Mouse (Mus musculus): ENCODE data around the gene Tiam1. TPM values are rescaled to one million over a fixed set of nuclear protein-coding genes. Genes with fewer than 3 reads are reported as not detected.

Gene Tiam1
- polyA plus RNA-seq (2015; fragmentation: Illumina TruSeq; extraction: RNeasy Lipid Tissue Mini Kit (QIAGEN cat#74804); ENCODE audit: low read depth, low replicate concordance): 37.6 TPM

GRCm38 (mm10) chr16:90143760-90144516 is at the start of gene Tiam1:
Gene Tiam1 (minus strand): TSS chr16:90143769.

Other genes starting within 250 kb of the Tiam1 start
- 784 TPM for gene Sod1, start 77.0 kb upstream of the Tiam1 start, polyA plus RNA-seq (2015; fragmentation: Illumina TruSeq; extraction: RNeasy Lipid Tissue Mini Kit (QIAGEN cat#74804); ENCODE audit: low read depth, low replicate concordance)
- 23.4 TPM for gene Scaf4, start 140.7 kb upstream of the Tiam1 start, polyA plus RNA-seq (2015; fragmentation: Illumina TruSeq; extraction: RNeasy Lipid Tissue Mini Kit (QIAGEN cat#74804); ENCODE audit: low read depth, low replicate concordance)
- 8.2 TPM for gene Hunk, start 242.2 kb upstream of the Tiam1 start, polyA plus RNA-seq (2015; fragmentation: Illumina TruSeq; extraction: RNeasy Lipid Tissue Mini Kit (QIAGEN cat#74804); ENCODE audit: low read depth, low replicate concordance)